Mouse (Mus musculus) small intestine, adult 2 months (tissue): Measurements from ENCODE around the gene Gm20388. TPM values are rescaled to one million over a fixed set of nuclear protein-coding genes. Genes with fewer than 3 reads are reported as not detected.

Experiments
- H3K27ac ChIP-seq: fragments of 200-500 bp; 2 replicates; pipeline ENCODE4 v1.5.1; 2012; ENCODE audit warnings: low read depth, low read length, control low read depth, inconsistent platforms; ENCODE audit not compliant: insufficient read depth
- H3K27me3 ChIP-seq: fragments of 200-500 bp; 2 replicates; pipeline ENCODE4 v1.6.1; 2012; ENCODE audit warnings: mild to moderate bottlenecking, moderate library complexity, low read length, inconsistent platforms; ENCODE audit not compliant: control insufficient read depth, insufficient read depth
- H3K36me3 ChIP-seq: fragments of 200-500 bp; 2 replicates; pipeline ENCODE4 v1.6.1; 2012; ENCODE audit warnings: mild to moderate bottlenecking, low read length, control low read depth, inconsistent platforms; ENCODE audit not compliant: control insufficient read depth, insufficient read depth
- H3K4me1 ChIP-seq: fragments of 200-500 bp; 2 replicates; pipeline ENCODE4 v1.6.1; 2012; ENCODE audit warnings: low read length, inconsistent platforms, mixed read lengths; ENCODE audit not compliant: control insufficient read depth, insufficient read depth, insufficient read length
- H3K4me3 ChIP-seq: fragments of 200-500 bp; 2 replicates; pipeline ENCODE4 v1.5.1; 2012; ENCODE audit warnings: low read depth, mild to moderate bottlenecking, control low read depth, inconsistent platforms, low read length, moderate library complexity
- CTCF ChIP-seq: fragments of 200-500 bp; IDR thresholded peaks from 2 replicates; pipeline ENCODE4 v1.5.1; 2012; ENCODE audit warnings: low read depth, mild to moderate bottlenecking, control low read depth, inconsistent platforms, low read length, moderate library complexity, mixed read lengths; ENCODE audit not compliant: insufficient replicate concordance, insufficient read length; ENCODE audit errors: extremely low read depth
- POLR2A ChIP-seq: fragments of 200-500 bp; IDR thresholded peaks from 2 replicates; pipeline ENCODE4 v1.6.1; 2012; ENCODE audit warnings: low read depth, mild to moderate bottlenecking, control low read depth, inconsistent platforms, low read length, moderate library complexity
- WGBS: fragments of 180-500 bp; shearing (Covaris S2); methylation state at CpG from one replicate; pipeline ENCODE4 v1.1.7; 2018; 5-methylcytosine and 5-hydroxymethylcytosine counted together
- polyA plus RNA-seq: library from polyadenylated mRNA; depleted of rRNA; stranded (reverse); fragments of >200 nt; gene quantifications from 2 replicates; pipeline ENCODE4 v1.2.3, GENCODE M21; 2012

Gm20388 gene
- polyA plus RNA-seq, 1 experiment: 37.3 TPM

DNA sequence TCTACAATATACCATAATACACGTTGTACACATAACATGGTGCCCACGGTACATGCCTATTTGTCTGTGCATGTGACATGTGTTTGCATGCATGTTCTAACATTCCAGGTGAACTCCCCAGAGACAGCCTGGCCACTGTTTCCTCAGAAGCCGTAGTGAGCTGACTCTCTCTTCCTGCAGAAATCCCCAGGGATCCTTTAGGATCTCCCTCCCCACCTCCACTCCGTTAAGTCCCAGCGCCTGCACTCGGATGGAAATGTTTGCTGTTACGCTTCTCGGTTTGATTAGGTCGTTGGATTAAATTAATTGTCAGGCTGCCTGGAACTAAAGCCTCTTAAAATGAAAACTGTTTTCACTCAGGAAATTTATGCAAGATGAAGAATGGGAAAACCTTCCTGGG, 4352.4 kb downstream of the Gm20388 start:
- Histone ChIP-seq H3K27me3 (no peaks in the 10 kb centered on the region), H3K27ac (no peak overlapping the region), H3K36me3 (no peaks in the 10 kb centered on the region), H3K4me3 (no peak overlapping the region), H3K4me1 (peaks cover 24% of the 10 kb centered on the region)
- 82% methylated on average over 9 of the region's 9 CpGs for WGBS
- no peak for TF ChIP-seq POLR2A
- no peak for TF ChIP-seq CTCF

GRCm38 (mm10) chr8:124264032-124264431, 4353.4 kb downstream of the Gm20388 start:
- no peaks in the 10 kb centered on the region for H3K27me3 ChIP-seq
- H3K36me3 ChIP-seq: no peaks in the 10 kb centered on the region
- H3K4me3 ChIP-seq: no peak overlapping the region
- no peak overlapping the region for H3K27ac ChIP-seq
- no peak for TF ChIP-seq POLR2A
- TF ChIP-seq CTCF: no peak
- 64% methylated on average over 8 of the region's 8 CpGs for WGBS
- peaks cover 22% of the 10 kb centered on the region for H3K4me1 ChIP-seq

DNA sequence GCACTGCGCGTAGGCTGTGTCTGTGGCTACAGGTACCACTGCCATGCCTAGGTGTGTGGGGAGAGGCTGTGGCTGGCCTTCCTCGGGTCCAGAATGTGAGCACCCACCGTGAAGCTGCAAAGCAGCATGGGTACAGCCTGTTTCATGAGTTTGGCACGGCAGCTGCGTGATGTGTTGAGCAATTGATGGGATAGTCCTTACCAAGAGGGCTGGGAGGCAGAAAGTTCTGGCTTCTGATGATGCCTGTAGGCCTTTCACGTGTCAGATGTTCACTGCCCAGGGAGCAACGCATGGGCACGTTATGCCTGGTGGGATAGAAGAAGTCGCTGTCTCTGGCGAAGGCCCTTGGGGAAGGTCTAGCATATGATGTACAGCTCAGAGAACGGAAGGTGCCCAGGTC, 4354.0 kb downstream of the Gm20388 start:
- Histone ChIP-seq H3K4me3 (no peak overlapping the region), H3K27ac (no peak overlapping the region), H3K4me1 (peaks cover 22% of the 10 kb centered on the region), H3K27me3 (no peaks in the 10 kb centered on the region), H3K36me3 (no peaks in the 10 kb centered on the region)
- TF ChIP-seq POLR2A (no peak), CTCF (no peak)
- 89% methylated on average over 12 of the region's 12 CpGs for WGBS

DNA sequence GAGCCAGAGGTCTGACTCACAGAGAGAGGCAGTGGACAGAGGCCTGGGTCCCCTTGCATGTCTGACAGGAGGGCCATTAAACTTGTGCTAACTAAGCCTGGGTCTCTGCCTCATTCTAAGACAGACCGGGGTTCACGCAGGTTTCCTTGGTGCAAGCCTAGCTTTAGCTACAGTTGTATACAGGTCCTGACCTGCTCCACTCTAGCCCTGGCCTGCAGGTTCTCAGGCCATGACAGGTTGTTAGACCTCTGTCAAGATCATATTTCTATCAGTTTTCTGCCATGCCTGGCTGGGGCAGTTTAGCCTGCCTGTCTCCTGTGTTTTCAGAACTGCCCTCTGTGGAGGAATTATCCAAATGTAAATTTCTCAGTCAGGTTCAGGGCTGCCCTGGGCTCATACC, 4354.5 kb downstream of the Gm20388 start:
- no peak for TF ChIP-seq POLR2A
- TF ChIP-seq CTCF: no peak
- Histone ChIP-seq H3K4me1 (peaks cover 22% of the 10 kb centered on the region), H3K27me3 (no peaks in the 10 kb centered on the region), H3K27ac (no peak overlapping the region), H3K36me3 (no peaks in the 10 kb centered on the region), H3K4me3 (no peak overlapping the region)
- WGBS: 82% methylated on average over 2 of the region's 2 CpGs

DNA sequence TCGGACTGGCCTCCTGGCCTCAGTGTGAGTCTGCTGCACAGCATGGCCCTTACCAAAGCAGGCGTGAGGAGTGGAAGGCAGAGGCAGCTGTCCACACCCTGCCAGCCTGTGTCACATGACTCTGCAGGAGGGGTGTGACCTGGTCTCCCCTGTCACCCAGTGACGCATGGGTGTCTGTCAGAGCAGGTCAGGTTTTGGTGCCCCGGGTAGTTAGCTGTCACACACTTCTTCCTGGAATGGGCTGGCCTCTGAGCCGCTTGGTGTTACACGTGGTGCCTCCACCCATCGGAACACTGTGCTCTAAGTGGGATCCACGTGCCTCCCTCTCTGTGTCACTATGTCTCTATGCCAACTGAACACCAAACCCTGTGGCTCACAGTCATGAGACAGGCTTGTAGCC, 4355.2 kb downstream of the Gm20388 start:
- Histone ChIP-seq H3K27me3 (no peaks in the 10 kb centered on the region), H3K36me3 (no peaks in the 10 kb centered on the region), H3K4me3 (no peak overlapping the region), H3K27ac (no peak overlapping the region), H3K4me1 (peaks cover 24% of the 10 kb centered on the region)
- WGBS: 38% methylated on average over 8 of the region's 8 CpGs
- no peak for TF ChIP-seq POLR2A
- TF ChIP-seq CTCF: no peak

DNA sequence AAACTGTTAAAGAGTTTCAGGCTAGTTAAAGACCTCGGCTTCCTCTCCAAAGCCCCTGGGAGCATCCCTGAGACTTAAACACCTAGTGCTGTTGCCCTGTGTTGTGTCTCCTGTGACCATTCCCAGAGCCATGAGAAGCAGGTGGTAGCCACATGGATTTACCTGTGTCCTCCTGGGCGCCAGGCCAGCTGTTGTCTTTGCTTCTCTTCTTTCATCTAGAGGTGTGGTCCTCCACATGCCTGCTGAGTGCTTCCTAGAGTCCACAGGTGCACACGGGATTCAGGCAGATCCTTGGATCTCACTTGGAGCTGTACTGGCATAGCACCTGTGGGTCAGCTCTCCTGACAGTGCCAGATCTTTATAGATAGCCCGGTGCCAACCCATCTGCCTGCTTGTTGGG, 4356.6 kb downstream of the Gm20388 start:
- Histone ChIP-seq H3K36me3 (peaks cover 1% of the 10 kb centered on the region; the same call in 1 of the 2 replicates), H3K4me3 (no peak overlapping the region), H3K27me3 (no peaks in the 10 kb centered on the region), H3K27ac (peak overlapping the region; percentile 54), H3K4me1 (peaks cover 31% of the 10 kb centered on the region)
- 25% methylated on average over 4 of the region's 4 CpGs for WGBS
- TF ChIP-seq CTCF (no peak), POLR2A (no peak)

DNA sequence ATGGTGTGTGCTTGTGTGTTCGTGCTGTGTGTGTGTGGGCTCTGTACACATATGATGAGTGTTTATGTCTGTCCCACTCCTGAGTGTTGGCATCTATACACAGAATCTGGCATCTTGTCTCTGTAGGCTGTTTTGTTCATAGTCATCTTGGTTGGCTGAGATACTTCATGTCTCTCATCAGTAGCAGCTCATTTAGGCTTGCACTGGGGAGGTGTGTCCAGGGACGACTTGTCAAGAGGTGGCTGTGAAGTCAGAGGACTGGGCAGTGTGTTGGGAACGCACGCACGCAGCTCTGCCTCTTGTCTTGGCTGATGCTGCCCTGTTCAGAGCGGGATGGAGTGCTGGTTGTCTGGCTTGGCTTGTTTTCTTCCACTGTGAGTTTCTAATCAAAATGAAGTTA, 4359.9 kb downstream of the Gm20388 start:
- TF ChIP-seq CTCF (no peak), POLR2A (no peak)
- H3K27ac ChIP-seq: no peak overlapping the region
- peaks cover 3% of the 10 kb centered on the region; the same call in 1 of the 2 replicates for H3K36me3 ChIP-seq
- no peaks in the 10 kb centered on the region for H3K27me3 ChIP-seq
- WGBS: 94% methylated on average over 6 of the region's 6 CpGs
- H3K4me3 ChIP-seq: no peak overlapping the region
- H3K4me1 ChIP-seq: peaks cover 35% of the 10 kb centered on the region

GRCm38 (mm10) chr8:124270904-124271303, 4360.3 kb downstream of the Gm20388 start:
- no peaks in the 10 kb centered on the region for H3K27me3 ChIP-seq
- peak overlapping the region; percentile 75; the same call in 1 of the 2 replicates for H3K27ac ChIP-seq
- WGBS: 75% methylated on average over 11 of the region's 11 CpGs
- peaks cover 3% of the 10 kb centered on the region; the same call in 1 of the 2 replicates for H3K36me3 ChIP-seq
- no peak overlapping the region for H3K4me3 ChIP-seq
- TF ChIP-seq CTCF (no peak), POLR2A (no peak)
- peaks cover 32% of the 10 kb centered on the region for H3K4me1 ChIP-seq
